Mouse (Mus musculus) erythroblast, embryonic 14.5 days (primary cell): Measurements from ENCODE around the gene Camk1d.

Experiments
- GATA1 ChIP-seq: IDR thresholded peaks from 2 replicates; pipeline ENCODE4 v1.6.1; 2012; ENCODE audit warnings: low read length, inconsistent platforms, mixed read lengths
- TAL1 ChIP-seq: IDR thresholded peaks from 3 replicates; pipeline ENCODE4 v1.6.1; 2012; ENCODE audit warnings: low read length, inconsistent platforms, mixed read lengths

- no peak for TF ChIP-seq TAL1
- no peak for TF ChIP-seq GATA1
These were observed 173.4 kb downstream of the Camk1d start for GRCm38 (mm10) chr2:5540870-5541269.
